Mouse (Mus musculus): ENCODE results near the gene Olfr1361.

The Olfr1361 gene

DNA sequence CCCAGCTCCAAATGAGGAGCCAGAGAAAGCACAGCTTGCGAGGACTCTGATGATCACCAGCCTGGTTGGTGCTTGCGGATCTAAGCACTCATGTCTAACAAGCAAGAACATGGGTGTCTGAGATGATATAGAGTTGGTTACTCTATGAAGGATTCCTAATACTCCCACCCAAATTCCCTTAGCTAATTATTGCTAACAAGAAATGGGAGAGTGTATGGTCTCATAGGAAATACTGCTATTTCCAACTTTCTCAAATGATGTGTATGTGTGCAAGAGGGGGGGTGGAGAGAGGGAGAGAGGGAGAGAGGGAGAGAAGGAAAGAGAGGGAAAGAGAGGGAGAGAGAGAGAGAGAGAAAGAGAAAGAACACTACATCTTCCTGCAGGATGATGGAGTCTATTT lies at the start of gene Olfr1361:
Gene Olfr1361, minus strand, starts transcription at position 101 of the 400 bp plus-strand sequence.
- no peak for DNase-seq (ENCODE audit: low spot score)

DNA sequence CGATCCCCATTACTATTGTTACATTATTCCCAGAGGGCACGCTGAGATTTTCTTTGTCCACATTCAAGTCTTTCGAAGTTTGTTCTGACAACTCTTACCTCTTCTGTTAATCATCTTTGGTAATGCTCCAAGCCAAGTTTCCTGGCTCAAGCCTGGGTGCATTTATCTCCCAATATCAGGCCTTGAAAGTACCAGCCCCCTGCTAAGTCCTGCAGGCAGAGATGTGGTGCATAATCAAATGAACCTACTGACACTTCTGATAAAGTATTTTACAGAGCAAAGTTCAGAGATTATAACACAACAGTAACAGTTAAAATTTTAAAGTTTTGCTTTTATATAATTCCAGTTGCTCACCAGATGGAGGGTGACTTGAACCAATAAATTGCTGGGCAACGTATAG lies 48.5 kb upstream of the Olfr1361 start:
- no peak for DNase-seq (ENCODE audit: low spot score)

DNA sequence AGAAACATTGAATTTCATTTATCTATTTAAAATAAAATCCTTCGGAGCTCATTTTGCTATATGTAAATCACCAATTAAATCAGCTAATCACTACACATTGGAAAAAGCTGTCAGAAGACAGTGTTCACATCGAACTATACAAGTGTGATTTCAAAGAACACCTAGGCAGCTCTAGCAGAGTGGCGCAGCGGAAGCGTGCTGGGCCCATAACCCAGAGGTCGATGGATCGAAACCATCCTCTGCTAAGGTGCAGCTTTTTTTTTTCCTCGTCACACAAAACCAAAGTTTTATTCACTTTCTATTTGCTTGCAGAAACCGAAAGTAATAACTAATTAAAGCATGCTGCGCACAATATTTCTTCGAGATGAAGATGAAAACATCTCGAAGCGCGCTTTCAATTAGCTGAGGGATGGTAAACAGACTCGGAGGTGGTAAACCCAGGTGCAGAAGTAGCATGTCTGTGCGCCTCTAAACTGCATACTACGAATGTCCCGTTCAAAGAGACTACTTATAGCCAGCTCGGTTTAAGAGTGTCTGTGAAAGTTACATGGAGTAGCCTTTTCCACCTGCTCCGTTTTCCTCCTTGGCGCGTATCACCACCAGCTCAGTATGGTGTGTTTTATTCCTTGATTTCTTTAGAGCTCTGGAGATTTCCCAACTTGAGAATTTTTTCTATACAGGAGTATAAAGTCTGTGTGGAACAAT lies 47.8 kb upstream of the Olfr1361 start:
- DNase-seq (ENCODE audit: low spot score), result peak; percentile 75

DNA sequence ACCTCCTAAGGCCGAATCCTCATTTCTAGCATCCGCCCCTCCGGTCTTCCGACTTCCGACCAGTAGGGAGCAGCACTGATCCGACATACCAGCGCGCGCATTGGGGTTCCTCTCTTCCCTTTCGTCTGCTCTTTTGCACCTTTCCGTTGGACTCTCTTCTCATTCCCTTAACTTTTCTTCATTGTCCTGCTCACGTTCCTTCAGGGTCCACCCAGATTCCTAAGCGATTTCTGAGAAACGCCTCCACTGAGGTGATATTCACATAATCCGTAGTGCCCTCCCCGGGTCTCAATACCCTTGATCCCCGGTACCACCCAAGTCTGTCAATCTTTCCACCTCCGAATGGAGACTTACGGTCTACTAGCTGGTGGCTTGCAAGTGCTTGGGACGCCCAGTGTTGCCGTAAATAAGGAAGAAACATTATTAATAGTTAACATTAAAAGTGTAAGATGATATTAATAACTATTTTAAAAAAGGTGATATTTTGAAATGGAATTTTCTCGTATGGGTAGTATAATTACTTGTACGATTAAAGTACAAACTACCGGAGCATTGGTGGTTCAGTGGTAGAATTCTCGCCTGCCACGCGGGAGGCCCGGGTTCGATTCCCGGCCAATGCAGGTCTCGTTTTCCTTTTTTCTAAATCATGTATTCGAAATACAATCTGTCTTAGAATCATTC lies 47.0 kb upstream of the Olfr1361 start:
- peak; percentile 85 for DNase-seq (ENCODE audit: low spot score)

DNA sequence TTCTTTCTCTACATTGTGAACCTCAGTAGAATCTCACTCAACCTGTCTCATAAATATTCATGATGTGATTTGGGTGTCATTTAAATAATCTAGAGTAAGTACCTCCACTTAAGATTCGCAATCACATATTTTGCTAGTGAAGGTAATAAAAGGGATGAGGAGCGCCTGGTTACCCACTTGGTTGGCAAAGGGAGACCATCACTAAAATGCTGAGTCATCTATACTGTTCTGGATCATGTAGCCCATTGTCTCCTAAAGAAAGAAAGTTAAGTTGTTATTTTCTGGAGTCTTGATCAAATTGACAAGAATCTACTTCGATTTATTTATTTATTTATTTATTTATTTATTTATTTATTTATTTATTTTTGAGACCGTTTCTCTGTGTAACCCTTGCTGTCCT lies 43.5 kb upstream of the Olfr1361 start:
- DNase-seq (ENCODE audit: low spot score), result no peak

DNA sequence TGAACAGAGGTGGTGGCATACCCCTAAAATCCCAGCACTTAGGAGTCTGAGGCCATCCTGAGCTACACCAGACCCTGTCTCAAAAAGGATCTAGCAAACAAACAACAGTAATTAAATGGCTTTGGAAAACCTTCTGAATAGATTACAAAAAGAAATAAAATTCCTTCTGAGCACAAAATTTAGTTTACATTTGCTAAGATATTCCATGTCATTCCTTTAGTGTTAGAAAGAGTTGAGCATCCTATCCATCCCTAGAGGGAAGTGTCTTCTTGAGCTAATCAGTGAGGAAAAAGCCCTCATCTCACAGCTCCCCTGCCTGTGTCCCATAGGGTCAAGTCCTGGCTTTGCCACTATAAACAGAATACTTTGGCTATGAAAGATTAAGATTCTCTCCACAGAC lies 34.6 kb upstream of the Olfr1361 start, which contains the start of gene Olfr1359:
Gene Olfr1359, plus strand, starts transcription at position 301 of the 400 bp plus-strand sequence.
- DNase-seq (ENCODE audit: low spot score), result no peak

DNA sequence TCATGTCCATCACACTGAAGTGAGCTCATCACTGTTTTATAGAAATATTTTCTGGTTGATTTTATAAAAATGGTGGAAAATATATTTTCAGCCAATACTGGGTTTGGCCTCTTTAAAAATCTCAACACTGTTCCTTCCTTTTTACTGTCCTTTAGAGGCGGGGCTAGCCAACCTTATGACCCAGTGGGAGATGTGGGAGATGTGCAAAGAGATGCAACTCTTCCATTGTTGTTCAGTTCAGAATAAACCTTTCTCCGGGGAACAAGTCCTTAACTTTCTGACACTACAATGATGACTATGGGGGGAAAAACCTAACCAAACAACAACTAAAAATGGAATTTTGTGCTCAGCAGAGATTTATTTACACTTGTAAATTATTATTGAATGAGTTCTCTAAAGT lies 14.1 kb upstream of the Olfr1361 start, which contains the start of gene Olfr1360:
Gene Olfr1360, minus strand, starts transcription at position 101 of the 400 bp plus-strand sequence.
- no peak for DNase-seq (ENCODE audit: low spot score)

DNA sequence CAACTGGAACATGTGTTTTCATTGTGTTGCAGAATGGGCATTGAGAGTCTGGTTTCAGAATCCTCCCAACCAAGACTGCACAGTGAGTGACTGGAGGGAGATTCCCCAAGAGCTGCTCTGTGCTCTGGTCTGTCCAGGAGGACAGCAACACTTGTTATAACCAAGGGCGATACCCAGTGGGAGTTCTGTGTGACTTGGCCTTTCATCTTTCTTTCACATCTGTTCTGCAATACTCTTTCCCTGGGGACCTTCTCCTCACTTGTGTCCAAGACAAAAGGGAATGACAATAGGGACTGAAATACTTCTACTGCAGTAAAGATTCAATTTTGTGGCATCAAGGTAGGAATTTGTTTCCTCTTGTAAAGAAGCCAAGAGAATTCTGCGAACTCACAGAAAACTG lies 20.8 kb downstream of the Olfr1361 start, which contains the start of gene Olfr11:
Gene Olfr11, minus strand, starts transcription at position 101 of the 400 bp plus-strand sequence.
- DNase-seq (ENCODE audit: low spot score), result no peak

DNA sequence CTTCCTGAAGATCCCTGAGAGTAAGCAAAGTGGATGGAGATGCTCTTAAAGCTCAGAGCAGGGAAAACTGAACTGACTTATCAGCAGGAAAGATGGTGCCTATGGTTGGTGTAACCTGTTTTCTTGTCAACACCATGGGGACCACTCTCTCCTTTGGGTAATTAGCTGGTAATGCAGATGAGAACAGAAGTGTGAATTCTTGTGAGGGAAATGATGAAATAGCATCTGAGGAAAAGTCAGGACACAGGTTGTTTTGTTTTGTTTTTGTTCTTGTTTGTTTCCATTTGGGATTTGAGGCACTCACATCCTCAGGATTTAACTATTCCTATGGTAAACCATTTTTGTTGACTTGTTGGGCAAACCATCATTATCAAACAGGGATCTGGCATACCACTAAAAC lies 49.3 kb downstream of the Olfr1361 start, which contains the start of gene Olfr1362:
Gene Olfr1362, minus strand, starts transcription at position 101 of the 400 bp plus-strand sequence.
- no peak for DNase-seq (ENCODE audit: low spot score)

All from urinary bladder, postnatal 25 days (tissue).